Mouse (Mus musculus) spleen, adult 18-20 months (tissue): ENCODE measurements around the gene Slc7a5.
A peak's percentile ranks its signal among the peaks of the same experiment; 100 is the strongest.

Experiments used
- DNase-seq, 2 experiments: peaks; one replicate each; pipeline ENCODE4 v3.0.0; 2022; ENCODE audit warnings: mixed read lengths in 2 of 2

Gene Slc7a5

GRCm38 (mm10) chr8:121907587-121908248 is at the start of gene Slc7a5:
Slc7a5 (minus strand) TSS chr8:121907694.
- peak; percentile 95 to 98 for DNase-seq

- DNase-seq: no peak
Measured at GRCm38 (mm10) chr8:121955825-121956500, 48.5 kb upstream of the Slc7a5 start.

GRCm38 (mm10) chr8:121954981-121955555 is 47.6 kb upstream of the Slc7a5 start:
- DNase-seq: no peak

GRCm38 (mm10) chr8:121953821-121954545 is 46.5 kb upstream of the Slc7a5 start:
- no peak for DNase-seq

GRCm38 (mm10) chr8:121952800-121953199 is 45.3 kb upstream of the Slc7a5 start:
- DNase-seq: no peak

GRCm38 (mm10) chr8:121952122-121952521 is 44.6 kb upstream of the Slc7a5 start:
- no peak for DNase-seq

- no peak for DNase-seq
Measured at GRCm38 (mm10) chr8:121951656-121952009, 44.1 kb upstream of the Slc7a5 start.

- peak; percentile 44 to 49 for DNase-seq
Measured at GRCm38 (mm10) chr8:121950749-121951655, 43.5 kb upstream of the Slc7a5 start.

- peak; percentile 98 to 99 for DNase-seq
Measured at GRCm38 (mm10) chr8:121949941-121950748, 42.7 kb upstream of the Slc7a5 start.

GRCm38 (mm10) chr8:121949222-121949800 is 41.8 kb upstream of the Slc7a5 start, which contains the start of gene Banp:
Banp (plus strand) TSS chr8:121949750.
- no peak for DNase-seq

- DNase-seq: no peak
Measured at GRCm38 (mm10) chr8:121948321-121949145, 41.0 kb upstream of the Slc7a5 start.

- DNase-seq: peak; percentile 71 to 81
Measured at GRCm38 (mm10) chr8:121947753-121948141, 40.3 kb upstream of the Slc7a5 start.

GRCm38 (mm10) chr8:121947047-121947752 is 39.7 kb upstream of the Slc7a5 start:
- no peak for DNase-seq

GRCm38 (mm10) chr8:121946351-121946750 is 38.9 kb upstream of the Slc7a5 start:
- DNase-seq: no peak

- DNase-seq: no peak
Measured at GRCm38 (mm10) chr8:121944831-121945230, 37.3 kb upstream of the Slc7a5 start, which contains the start of gene Car5a. Car5a (minus strand) TSS chr8:121944904.

- DNase-seq: no peak
Measured at GRCm38 (mm10) chr8:121943716-121944115, 36.2 kb upstream of the Slc7a5 start.

- DNase-seq: no peak
Measured at GRCm38 (mm10) chr8:121943057-121943540, 35.6 kb upstream of the Slc7a5 start.

- DNase-seq: no peak
Measured at GRCm38 (mm10) chr8:121938732-121939131, 31.2 kb upstream of the Slc7a5 start.

GRCm38 (mm10) chr8:121936391-121936790 is 28.9 kb upstream of the Slc7a5 start:
- DNase-seq: no peak
